Mouse (Mus musculus): Measurements from ENCODE around the gene Tnni2. TPM values are rescaled to one million over a fixed set of nuclear protein-coding genes. Genes with fewer than 3 reads are reported as not detected.

The Tnni2 gene
- polyA plus RNA-seq, 1 experiment from 2014 or later: 1.3 TPM

GRCm38 (mm10) chr7:142434137-142434865 lies 7.3 kb upstream of the Tnni2 start, which contains the start of gene Syt8:
TSS of gene Syt8 (plus strand) at chr7:142434850.
- WGBS: 83% methylated on average over 10 of the region's 10 CpGs
- no peak for ATAC-seq (replicated peaks; ENCODE audit: low FRiP score)
- Histone ChIP-seq H3K27me3 (ENCODE audit: control insufficient read depth, insufficient read depth, low read length) (no peaks in the 10 kb centered on the region), H3K4me1 (replicated peaks; ENCODE audit: control insufficient read depth, insufficient read depth, low read length) (no peaks in the 10 kb centered on the region), H3K27ac (ENCODE audit: low read depth, low read length) (no peak within 1 kb of the TSS), H3K9me3 (ENCODE audit: control insufficient read depth, low read length) (no peaks in the 10 kb centered on the region), H3K4me3 (ENCODE audit: low read depth, low read length) (no peak within 1 kb of the TSS), H3K4me2 (ENCODE audit: low read depth, low read length, severe bottlenecking) (no peak within 1 kb of the TSS), H3K36me3 (ENCODE audit: control insufficient read depth, insufficient read depth, low read length) (no peaks in the 10 kb centered on the region), H3K9ac (ENCODE audit: low read length) (no peak within 1 kb of the TSS)
- DNase-seq (ENCODE audit: low spot score): no peak

- 29% methylated on average over 4 of the region's 4 CpGs for WGBS
- Histone ChIP-seq H3K27ac (ENCODE audit: low read depth, low read length) (no peak overlapping the region), H3K36me3 (ENCODE audit: control insufficient read depth, insufficient read depth, low read length) (no peaks in the 10 kb centered on the region), H3K4me3 (ENCODE audit: low read depth, low read length) (no peak overlapping the region), H3K9ac (ENCODE audit: low read length) (no peak overlapping the region), H3K4me2 (ENCODE audit: low read depth, low read length, severe bottlenecking) (no peak overlapping the region), H3K4me1 (replicated peaks; ENCODE audit: control insufficient read depth, insufficient read depth, low read length) (no peaks in the 10 kb centered on the region), H3K9me3 (ENCODE audit: control insufficient read depth, low read length) (no peaks in the 10 kb centered on the region), H3K27me3 (ENCODE audit: control insufficient read depth, insufficient read depth, low read length) (no peaks in the 10 kb centered on the region)
- no peak for DNase-seq (ENCODE audit: low spot score)
- no peak; the same call in 1 of the 2 replicates for ATAC-seq (replicated peaks; ENCODE audit: low FRiP score)
These were observed 6.1 kb upstream of the Tnni2 start for GRCm38 (mm10) chr7:142435524-142435923.

- DNase-seq (ENCODE audit: low spot score) (no peak), ATAC-seq (replicated peaks; ENCODE audit: low FRiP score) (no peak)
- H3K4me1 ChIP-seq (replicated peaks; ENCODE audit: control insufficient read depth, insufficient read depth, low read length): no peaks in the 10 kb centered on the region
- no peaks in the 10 kb centered on the region for H3K36me3 ChIP-seq (ENCODE audit: control insufficient read depth, insufficient read depth, low read length)
- WGBS: 82% methylated on average over 5 of the region's 5 CpGs
- H3K9me3 ChIP-seq (ENCODE audit: control insufficient read depth, low read length): no peaks in the 10 kb centered on the region
- no peak overlapping the region for H3K4me2 ChIP-seq (ENCODE audit: low read depth, low read length, severe bottlenecking)
- H3K27ac ChIP-seq (ENCODE audit: low read depth, low read length): no peak overlapping the region
- H3K4me3 ChIP-seq (ENCODE audit: low read depth, low read length): no peak overlapping the region
- H3K27me3 ChIP-seq (ENCODE audit: control insufficient read depth, insufficient read depth, low read length): no peaks in the 10 kb centered on the region
- H3K9ac ChIP-seq (ENCODE audit: low read length): no peak overlapping the region
These were observed 4.3 kb upstream of the Tnni2 start for GRCm38 (mm10) chr7:142437324-142437723.

- WGBS: 88% methylated on average over 14 of the region's 14 CpGs
- Histone ChIP-seq H3K27ac (ENCODE audit: low read depth, low read length) (no peak overlapping the region), H3K9ac (ENCODE audit: low read length) (no peak overlapping the region), H3K36me3 (ENCODE audit: control insufficient read depth, insufficient read depth, low read length) (no peaks in the 10 kb centered on the region), H3K4me2 (ENCODE audit: low read depth, low read length, severe bottlenecking) (no peak overlapping the region), H3K27me3 (ENCODE audit: control insufficient read depth, insufficient read depth, low read length) (no peaks in the 10 kb centered on the region), H3K4me1 (replicated peaks; ENCODE audit: control insufficient read depth, insufficient read depth, low read length) (no peaks in the 10 kb centered on the region), H3K4me3 (ENCODE audit: low read depth, low read length) (no peak overlapping the region), H3K9me3 (ENCODE audit: control insufficient read depth, low read length) (no peaks in the 10 kb centered on the region)
- no peak for DNase-seq (ENCODE audit: low spot score)
- no peak for ATAC-seq (replicated peaks; ENCODE audit: low FRiP score)
These were observed 1.6 kb upstream of the Tnni2 start for GRCm38 (mm10) chr7:142439966-142440365.

- Histone ChIP-seq H3K27me3 (ENCODE audit: control insufficient read depth, insufficient read depth, low read length) (no peaks in the 10 kb centered on the region), H3K4me2 (ENCODE audit: low read depth, low read length, severe bottlenecking) (no peak overlapping the region), H3K9ac (ENCODE audit: low read length) (no peak overlapping the region), H3K36me3 (ENCODE audit: control insufficient read depth, insufficient read depth, low read length) (no peaks in the 10 kb centered on the region), H3K4me1 (replicated peaks; ENCODE audit: control insufficient read depth, insufficient read depth, low read length) (no peaks in the 10 kb centered on the region), H3K27ac (ENCODE audit: low read depth, low read length) (no peak overlapping the region), H3K4me3 (ENCODE audit: low read depth, low read length) (no peak overlapping the region), H3K9me3 (ENCODE audit: control insufficient read depth, low read length) (no peaks in the 10 kb centered on the region)
- 55% methylated on average over 5 of the region's 5 CpGs for WGBS
- DNase-seq (ENCODE audit: low spot score) (peak; percentile 68), ATAC-seq (replicated peaks; ENCODE audit: low FRiP score) (no peak)
These were observed 922 bp upstream of the Tnni2 start for GRCm38 (mm10) chr7:142440657-142441114.

GRCm38 (mm10) chr7:142442081-142442907 lies 686 bp downstream of the Tnni2 start:
- Histone ChIP-seq H3K36me3 (ENCODE audit: control insufficient read depth, insufficient read depth, low read length) (no peaks in the 10 kb centered on the region), H3K9me3 (ENCODE audit: control insufficient read depth, low read length) (no peaks in the 10 kb centered on the region), H3K4me1 (replicated peaks; ENCODE audit: control insufficient read depth, insufficient read depth, low read length) (no peaks in the 10 kb centered on the region), H3K4me2 (ENCODE audit: low read depth, low read length, severe bottlenecking) (no peak overlapping the region), H3K27ac (ENCODE audit: low read depth, low read length) (no peak overlapping the region), H3K4me3 (ENCODE audit: low read depth, low read length) (no peak overlapping the region), H3K27me3 (ENCODE audit: control insufficient read depth, insufficient read depth, low read length) (no peaks in the 10 kb centered on the region), H3K9ac (ENCODE audit: low read length) (no peak overlapping the region)
- WGBS: 82% methylated on average over 9 of the region's 9 CpGs
- DNase-seq (ENCODE audit: low spot score) (no peak), ATAC-seq (replicated peaks; ENCODE audit: low FRiP score) (no peak)

- H3K9ac ChIP-seq (ENCODE audit: low read length): no peak overlapping the region
- no peaks in the 10 kb centered on the region for H3K36me3 ChIP-seq (ENCODE audit: control insufficient read depth, insufficient read depth, low read length)
- no peak overlapping the region for H3K27ac ChIP-seq (ENCODE audit: low read depth, low read length)
- no peak overlapping the region for H3K4me3 ChIP-seq (ENCODE audit: low read depth, low read length)
- ATAC-seq (replicated peaks; ENCODE audit: low FRiP score): no peak
- no peak for DNase-seq (ENCODE audit: low spot score)
- no peaks in the 10 kb centered on the region for H3K9me3 ChIP-seq (ENCODE audit: control insufficient read depth, low read length)
- WGBS: 94% methylated on average over 7 of the region's 7 CpGs
- H3K4me1 ChIP-seq (replicated peaks; ENCODE audit: control insufficient read depth, insufficient read depth, low read length): no peaks in the 10 kb centered on the region
- no peaks in the 10 kb centered on the region for H3K27me3 ChIP-seq (ENCODE audit: control insufficient read depth, insufficient read depth, low read length)
- H3K4me2 ChIP-seq (ENCODE audit: low read depth, low read length, severe bottlenecking): no peak overlapping the region
These were observed 1.4 kb downstream of the Tnni2 start for GRCm38 (mm10) chr7:142442908-142443420.

GRCm38 (mm10) chr7:142443474-142443873 lies 1.9 kb downstream of the Tnni2 start:
- DNase-seq (ENCODE audit: low spot score) (no peak), ATAC-seq (replicated peaks; ENCODE audit: low FRiP score) (no peak)
- no peaks in the 10 kb centered on the region for H3K9me3 ChIP-seq (ENCODE audit: control insufficient read depth, low read length)
- H3K4me3 ChIP-seq (ENCODE audit: low read depth, low read length): no peak overlapping the region
- no peak overlapping the region for H3K27ac ChIP-seq (ENCODE audit: low read depth, low read length)
- WGBS: 90% methylated on average over 5 of the region's 5 CpGs
- H3K36me3 ChIP-seq (ENCODE audit: control insufficient read depth, insufficient read depth, low read length): no peaks in the 10 kb centered on the region
- no peaks in the 10 kb centered on the region for H3K4me1 ChIP-seq (replicated peaks; ENCODE audit: control insufficient read depth, insufficient read depth, low read length)
- no peaks in the 10 kb centered on the region for H3K27me3 ChIP-seq (ENCODE audit: control insufficient read depth, insufficient read depth, low read length)
- H3K4me2 ChIP-seq (ENCODE audit: low read depth, low read length, severe bottlenecking): no peak overlapping the region
- no peak overlapping the region for H3K9ac ChIP-seq (ENCODE audit: low read length)

Measured in forebrain, embryonic 11.5 days (tissue).